In genomic region chr4:140974408-140974807, GRCm38 (mm10) we compare ENCODE assay signal across 26 mouse cellular contexts. TPM values are rescaled to one million over a fixed set of nuclear protein-coding genes. Genes with fewer than 3 reads are reported as not detected.
"Had no signal": no experiment of that assay in that cellular context is flagged by ENCODE, and none has a peak within 500 bp of the region (broad histone marks: within the 10 kb centered on the region; RNA-seq: fewer than 3 reads in every experiment).

No protein-coding gene starts in this region.

- H3K4me3 ChIP-seq: heart, adult 2 months; heart, embryonic 13.5 days; heart, embryonic 15.5 days; hindbrain, embryonic 13.5 days; hindbrain, embryonic 15.5 days; kidney, embryonic 15.5 days; limb, embryonic 13.5 days; limb, embryonic 15.5 days had no signal

- H3K4me2 ChIP-seq: heart, embryonic 11.5 days; heart, embryonic 13.5 days; heart, embryonic 15.5 days; hindbrain, embryonic 13.5 days; hindbrain, embryonic 15.5 days; kidney, embryonic 15.5 days; limb, embryonic 13.5 days; limb, embryonic 15.5 days had no signal

- DNase-seq: gastrocnemius, postnatal 14 days; gastrocnemius, postnatal 36 days; heart, adult 11 months; heart, adult 2 months; heart, postnatal 14 days; heart, postnatal 36 days; kidney, adult 11 months; kidney, adult 2 months; kidney, adult 9 months; kidney, postnatal 14 days; kidney, postnatal 36 days; layer of hippocampus, adult 9-11 months; layer of hippocampus, postnatal 36 days; left cerebral cortex, postnatal 4 days had no signal

- H3K4me1 ChIP-seq: hindbrain, embryonic 13.5 days; hindbrain, embryonic 15.5 days; limb, embryonic 13.5 days; limb, embryonic 15.5 days had no signal

- H3K9me3 ChIP-seq: heart, embryonic 13.5 days; heart, embryonic 15.5 days; hindbrain, embryonic 13.5 days; hindbrain, embryonic 15.5 days; kidney, embryonic 15.5 days; limb, embryonic 13.5 days; limb, embryonic 15.5 days had no signal

- H3K9ac ChIP-seq: heart, embryonic 13.5 days; heart, embryonic 15.5 days; hindbrain, embryonic 13.5 days; hindbrain, embryonic 15.5 days; kidney, embryonic 15.5 days; limb, embryonic 13.5 days; limb, embryonic 15.5 days had no signal

- H3K27me3 ChIP-seq: heart, embryonic 13.5 days; heart, embryonic 15.5 days; hindbrain, embryonic 13.5 days; hindbrain, embryonic 15.5 days; kidney, embryonic 15.5 days; limb, embryonic 13.5 days; limb, embryonic 15.5 days had no signal

- ATAC-seq: hindbrain, postnatal 0 days; intestine, embryonic 16.5 days had no signal

- H3K27ac ChIP-seq: heart, adult 2 months; heart, embryonic 13.5 days; heart, embryonic 15.5 days; hindbrain, embryonic 13.5 days; hindbrain, embryonic 15.5 days; hindbrain, postnatal 0 days; kidney, embryonic 15.5 days; kidney, postnatal 0 days; limb, embryonic 13.5 days; limb, embryonic 15.5 days had no signal

RNA-seq across cellular contexts. Expression of gene Mfap2, which starts 35.8 kb away (rescaled TPM):
- total RNA-seq: hematopoietic stem cell, adult 5-6 weeks had no signal
